Mouse (Mus musculus) gastrocnemius, adult 8-10 months (tissue): ENCODE data around the gene Wnk3. TPM values are rescaled to one million over a fixed set of nuclear protein-coding genes. Genes with fewer than 3 reads are reported as not detected.
A peak's percentile ranks its signal among the peaks of the same experiment; 100 is the strongest.
"Not testable (repeated sequence)": the region's sequence is repeated elsewhere in the genome, so short reads cannot be mapped to it uniquely, and the experiment has no call there.

Source experiments
- DNase-seq, 2 experiments: peaks; one replicate each; pipeline ENCODE4 v3.0.0; 2022; ENCODE audit warnings: low spot score in 2 of 2
- total RNA-seq, 4 experiments: library from RNA; stranded (reverse); gene quantifications; 2 replicates each; pipeline ENCODE4 v1.2.4; 2022

The Wnk3 gene
- 1 to 10 TPM; 2.2 to 3.6 (median 2.5) TPM for total RNA-seq

GRCm38 (mm10) chrX:151197778-151198177 lies at the start of gene Wnk3:
Gene Wnk3 (plus strand): TSS chrX:151198078.
- DNase-seq, result no peak

DNA sequence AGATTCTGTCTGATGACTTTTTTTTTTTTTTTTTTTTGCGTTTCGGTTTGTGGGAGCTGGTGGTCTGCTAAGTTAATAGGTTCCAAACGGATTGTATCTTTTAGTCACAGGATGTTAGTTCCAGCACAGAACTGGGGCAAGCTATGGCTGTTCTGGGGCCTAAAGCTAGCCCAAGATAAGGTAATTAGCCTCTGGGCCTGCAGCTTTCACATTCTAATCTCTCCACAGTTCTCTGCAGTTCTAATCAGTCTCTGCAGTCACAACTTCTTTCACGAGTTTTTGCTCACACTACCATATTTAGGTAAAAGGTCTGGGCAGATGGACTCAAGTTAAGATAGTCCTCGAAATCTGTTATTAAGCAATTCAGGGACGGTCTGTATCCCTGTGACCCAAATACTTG lies 39.5 kb upstream of the Wnk3 start:
- no peak for DNase-seq

DNA sequence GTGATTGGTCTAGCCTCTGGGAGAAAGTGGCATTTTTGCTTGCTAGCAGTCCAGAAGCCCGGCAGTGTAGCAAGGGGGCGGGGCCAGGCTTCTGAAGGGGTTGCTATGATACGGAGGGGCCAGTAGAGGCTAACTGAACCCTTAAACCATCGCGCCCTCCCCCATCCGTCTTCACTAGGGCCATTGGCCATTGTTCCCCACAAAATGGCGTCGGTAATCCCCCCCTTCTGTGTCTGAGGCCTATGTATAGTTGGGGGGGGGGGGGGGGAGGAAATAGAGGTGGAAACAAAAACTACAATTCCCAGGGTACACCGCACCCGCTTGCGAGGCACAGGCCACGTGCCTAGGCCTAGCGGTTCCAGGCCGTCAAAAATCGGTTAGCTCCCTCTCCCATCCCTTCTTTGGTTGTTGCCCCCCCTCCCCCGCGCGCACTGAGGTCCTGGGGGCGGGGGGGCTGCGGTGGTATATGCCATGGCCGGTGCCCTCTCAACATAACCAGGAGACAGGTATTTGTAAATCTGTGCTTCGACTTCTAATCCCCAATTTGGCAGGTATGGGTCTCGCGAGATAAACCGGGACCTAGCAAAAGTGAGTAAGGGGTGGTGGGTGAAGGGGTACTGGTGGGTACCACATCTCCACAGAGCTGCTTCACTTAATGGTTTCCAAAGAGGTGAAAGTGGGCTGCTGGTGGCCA lies 29.3 kb upstream of the Wnk3 start:
- DNase-seq, result peak; percentile 3 to 10

- DNase-seq, result peak; percentile 2 to 6
Measured at GRCm38 (mm10) chrX:151169261-151169961, 28.5 kb upstream of the Wnk3 start.

- not testable (repeated sequence) for DNase-seq
Measured at GRCm38 (mm10) chrX:151173134-151173533, 24.7 kb upstream of the Wnk3 start.

DNA sequence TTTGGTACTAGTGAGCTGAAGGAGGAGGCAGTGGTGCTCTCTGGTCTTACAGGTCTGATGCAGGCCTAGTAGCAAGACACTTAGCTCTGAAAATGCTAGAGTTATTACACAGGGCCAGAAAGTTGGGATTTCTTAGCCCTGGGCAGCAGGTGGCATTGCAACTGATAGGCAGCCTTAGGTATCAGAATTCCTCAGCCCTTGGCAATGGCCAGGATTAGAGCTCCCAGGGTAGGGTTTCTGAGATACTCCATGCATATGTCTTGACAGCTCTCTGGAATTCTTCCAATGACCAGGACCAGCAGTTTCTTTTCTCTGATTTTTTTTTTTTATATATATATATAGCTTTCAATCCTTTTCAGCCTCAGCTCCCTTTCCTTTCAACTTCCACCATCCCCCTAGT lies 100.5 kb downstream of the Wnk3 start:
- DNase-seq, result no peak

GRCm38 (mm10) chrX:151313732-151314131 lies 115.9 kb downstream of the Wnk3 start:
- no peak for DNase-seq

DNA sequence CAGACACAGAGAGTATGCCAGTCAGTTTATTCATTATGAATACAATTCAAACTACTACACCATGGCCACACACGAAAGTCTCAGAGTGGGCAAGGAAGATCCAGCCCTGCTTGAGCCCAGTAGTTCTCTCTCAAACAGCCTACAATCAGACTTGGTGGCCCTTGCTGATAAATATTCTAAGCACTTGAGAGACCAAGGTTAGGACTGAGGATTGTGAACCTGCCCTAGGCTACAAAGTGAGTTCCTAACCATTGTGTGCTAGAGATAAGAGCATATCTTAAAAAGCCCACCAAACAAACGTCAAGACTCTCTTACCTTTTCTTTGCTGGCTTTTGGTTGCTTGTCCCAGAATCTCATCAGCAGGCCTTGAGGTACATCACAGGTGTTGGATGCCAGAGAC lies 135.7 kb downstream of the Wnk3 start:
- DNase-seq, result no peak

- DNase-seq, result peak; percentile 50 to 83
Measured at GRCm38 (mm10) chrX:151337804-151338203, 139.9 kb downstream of the Wnk3 start.

- peak; percentile 63 to 69 for DNase-seq
Measured at GRCm38 (mm10) chrX:151343761-151344500, 146.1 kb downstream of the Wnk3 start, which contains the start of gene Fam120c. Gene Fam120c (plus strand): TSS chrX:151344175.

DNA sequence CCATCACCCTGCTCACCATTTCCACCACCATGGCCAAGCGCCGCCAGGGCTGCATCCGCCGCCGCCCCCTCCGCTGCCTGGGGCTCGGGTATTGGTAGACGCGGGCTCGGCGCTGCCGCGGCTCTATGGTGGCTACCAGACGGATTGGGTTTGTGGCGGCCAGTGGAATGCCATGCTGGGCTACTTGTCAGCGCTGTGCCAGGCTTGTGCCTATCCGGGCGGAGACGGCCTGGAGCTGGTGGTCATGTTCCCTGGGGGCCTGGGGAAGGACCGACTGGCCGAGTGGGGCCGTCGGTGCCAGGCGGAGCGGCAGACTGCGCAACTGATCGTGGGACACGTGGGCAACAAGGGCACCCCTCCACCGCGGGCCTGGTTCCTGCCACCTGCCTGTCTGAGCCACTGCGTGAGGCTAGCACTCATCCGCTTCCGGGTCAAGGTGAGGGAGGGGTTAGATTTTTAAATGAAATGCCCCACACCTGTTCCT lies 146.7 kb downstream of the Wnk3 start:
- DNase-seq, result peak; percentile 6 to 43

DNA sequence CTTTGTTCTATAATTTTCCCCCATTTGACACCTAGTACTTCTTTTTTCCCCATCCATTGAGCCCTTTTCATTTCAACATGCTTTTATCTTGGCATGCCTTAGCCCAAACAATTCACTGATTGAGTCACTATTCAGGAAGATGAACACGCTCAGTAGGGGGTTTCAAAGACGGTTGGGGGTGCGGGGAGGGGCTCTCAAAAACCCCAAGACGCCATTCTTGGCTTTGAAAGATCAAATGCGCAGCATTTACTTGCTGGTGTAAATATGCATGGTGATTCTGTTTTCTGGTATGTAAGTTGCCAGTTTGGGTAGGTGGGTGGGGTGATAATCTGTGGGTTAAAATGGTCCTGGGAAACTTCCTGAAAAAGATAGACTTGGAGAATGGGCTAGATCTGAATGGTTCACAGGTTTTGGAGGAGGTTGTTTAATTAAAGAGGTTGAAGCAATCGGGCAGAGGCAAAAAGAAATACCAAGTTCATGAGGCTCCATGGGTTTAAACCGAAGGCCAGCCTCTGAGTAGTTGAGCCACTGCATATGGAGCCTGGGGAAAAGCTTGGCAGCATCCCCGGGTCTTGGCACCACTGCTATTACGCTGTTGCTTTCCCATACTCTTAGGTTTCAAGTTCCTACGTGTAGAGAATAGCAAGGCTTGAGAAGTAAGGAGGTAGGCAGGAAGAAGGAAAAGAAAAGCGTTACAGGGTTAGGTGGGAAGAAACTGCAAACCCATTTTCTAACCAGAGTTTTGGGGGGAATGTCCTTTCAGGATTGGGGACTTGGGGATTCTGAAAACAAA lies 147.7 kb downstream of the Wnk3 start:
- DNase-seq, result peak; percentile 4 to 36

DNA sequence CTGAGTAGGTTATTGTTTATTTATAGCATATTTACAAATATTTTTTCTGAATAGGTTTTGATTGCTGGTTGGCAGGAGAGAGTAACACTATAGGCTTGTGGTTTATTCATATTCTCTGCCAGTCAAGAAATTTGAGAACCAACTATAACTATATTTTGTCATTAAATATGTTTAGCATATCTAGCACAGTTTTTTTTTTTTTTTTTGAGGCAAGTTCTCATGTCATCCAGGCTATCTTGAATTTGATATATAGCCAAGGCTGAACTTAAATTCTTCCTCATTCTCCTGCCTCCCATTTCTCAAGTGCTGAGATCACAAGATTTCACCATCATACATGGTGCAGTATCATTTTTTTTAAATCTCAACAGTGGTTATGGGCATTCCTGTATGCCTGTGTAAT lies 149.4 kb downstream of the Wnk3 start:
- no peak for DNase-seq

- no peak for DNase-seq
Measured at GRCm38 (mm10) chrX:151349322-151349721, 151.4 kb downstream of the Wnk3 start.

Other genes with a start within 250 kb of the Wnk3 start
- 10 to 100 TPM; 37.1 to 45.2 (median 43.2) TPM for gene Gnl3l, start 180.8 kb upstream of the Wnk3 start, total RNA-seq
- 1 to 10 TPM; 1.4 to 2.5 (median 1.9) TPM for gene Fgd1, start 151.9 kb upstream of the Wnk3 start, total RNA-seq
- 1 to 10 TPM; 6.2 to 8.9 (median 8.6) TPM for gene Tsr2, start 101.5 kb upstream of the Wnk3 start, total RNA-seq
- gene Fam120c, start 146.1 kb downstream of the Wnk3 start, total RNA-seq, result 10 to 100 TPM; 11.6 to 14.2 (median 11.7) TPM